Mouse (Mus musculus): Measurements from ENCODE around the gene A4galt. TPM values are rescaled to one million over a fixed set of nuclear protein-coding genes. Genes with fewer than 3 reads are reported as not detected.

A4galt gene
- polyA plus RNA-seq, 1 experiment from 2014 or later, result 4.6 TPM

- Histone ChIP-seq H3K27ac (replicated peaks) (peak overlapping the region; percentile 58), H3K9ac (no peak overlapping the region), H3K9me3 (no peaks in the 10 kb centered on the region), H3K4me2 (no peak overlapping the region), H3K4me1 (replicated peaks) (peaks cover 11% of the 10 kb centered on the region), H3K36me3 (no peaks in the 10 kb centered on the region), H3K27me3 (no peaks in the 10 kb centered on the region), H3K4me3 (no peak overlapping the region)
- 0 out of 2 replicates have a peak, but pooled peaks have one; percentile 38 for ATAC-seq (ENCODE audit: low FRiP score, low read depth)
- WGBS, result 26% methylated on average over 5 of the region's 5 CpGs
Measured at GRCm38 (mm10) chr15:83215322-83216216, 36.0 kb downstream of the A4galt start.

- WGBS, result 18% methylated on average over 11 of the region's 11 CpGs
- Histone ChIP-seq H3K9ac (no peak overlapping the region), H3K27ac (replicated peaks) (no peak overlapping the region), H3K4me2 (peak overlapping the region; percentile 55), H3K27me3 (no peaks in the 10 kb centered on the region), H3K9me3 (no peaks in the 10 kb centered on the region), H3K36me3 (no peaks in the 10 kb centered on the region), H3K4me3 (peak overlapping the region; percentile 23), H3K4me1 (replicated peaks) (peaks cover 5% of the 10 kb centered on the region; the same call in 1 of the 2 replicates)
- ATAC-seq (ENCODE audit: low FRiP score, low read depth), result no peak
Measured at GRCm38 (mm10) chr15:83210229-83210628, 41.3 kb downstream of the A4galt start.

- peaks cover 5% of the 10 kb centered on the region; the same call in 1 of the 2 replicates for H3K4me1 ChIP-seq (replicated peaks)
- H3K9me3 ChIP-seq, result no peaks in the 10 kb centered on the region
- no peak for ATAC-seq (ENCODE audit: low FRiP score, low read depth)
- 16% methylated on average over 10 of the region's 10 CpGs for WGBS
- peak overlapping the region; percentile 23 for H3K4me3 ChIP-seq
- peak overlapping the region; percentile 55 for H3K4me2 ChIP-seq
- no peaks in the 10 kb centered on the region for H3K27me3 ChIP-seq
- no peaks in the 10 kb centered on the region for H3K36me3 ChIP-seq
- H3K27ac ChIP-seq (replicated peaks), result 0 out of 2 replicates have a peak overlapping the region, but pooled peaks have one; percentile 20
- H3K9ac ChIP-seq, result no peak overlapping the region
Measured at GRCm38 (mm10) chr15:83209719-83210118, 41.9 kb downstream of the A4galt start.

- no peak for ATAC-seq (ENCODE audit: low FRiP score, low read depth)
Measured at GRCm38 (mm10) chr15:83209092-83209695, 42.4 kb downstream of the A4galt start.

GRCm38 (mm10) chr15:83204731-83205451 lies 46.7 kb downstream of the A4galt start:
- Histone ChIP-seq H3K36me3 (no peaks in the 10 kb centered on the region), H3K9me3 (no peaks in the 10 kb centered on the region), H3K4me2 (peak overlapping the region; percentile 32; the same call in 1 of the 2 replicates), H3K4me1 (replicated peaks) (peaks cover 3% of the 10 kb centered on the region; the same call in 1 of the 2 replicates), H3K27me3 (no peaks in the 10 kb centered on the region), H3K9ac (no peak overlapping the region), H3K27ac (replicated peaks) (no peak overlapping the region), H3K4me3 (no peak overlapping the region)
- 23% methylated on average over 10 of the region's 10 CpGs for WGBS
- peak; percentile 48; the same call in 1 of the 2 replicates for ATAC-seq (ENCODE audit: low FRiP score, low read depth)

More at GRCm38 (mm10) chr15:83209092-83209695, 42.4 kb downstream of the A4galt start:
- H3K27me3 ChIP-seq, result no peaks in the 10 kb centered on the region
- H3K4me3 ChIP-seq, result peak overlapping the region; percentile 23
- H3K9ac ChIP-seq, result no peak overlapping the region
- WGBS, result 48% methylated on average over 4 of the region's 4 CpGs
- 0 out of 2 replicates have a peak overlapping the region, but pooled peaks have one; percentile 20 for H3K27ac ChIP-seq (replicated peaks)
- H3K36me3 ChIP-seq, result no peaks in the 10 kb centered on the region
- no peaks in the 10 kb centered on the region for H3K9me3 ChIP-seq
- peaks cover 5% of the 10 kb centered on the region; the same call in 1 of the 2 replicates for H3K4me1 ChIP-seq (replicated peaks)
- H3K4me2 ChIP-seq, result peak overlapping the region; percentile 55

GRCm38 (mm10) chr15:83202412-83202811 lies 49.2 kb downstream of the A4galt start:
- 76% methylated on average over 4 of the region's 4 CpGs for WGBS
- no peak overlapping the region for H3K4me2 ChIP-seq
- no peak for ATAC-seq (ENCODE audit: low FRiP score, low read depth)
- H3K9me3 ChIP-seq, result no peaks in the 10 kb centered on the region
- H3K4me3 ChIP-seq, result no peak overlapping the region
- no peak overlapping the region for H3K27ac ChIP-seq (replicated peaks)
- no peaks in the 10 kb centered on the region for H3K36me3 ChIP-seq
- H3K9ac ChIP-seq, result no peak overlapping the region
- no peaks in the 10 kb centered on the region for H3K4me1 ChIP-seq (replicated peaks)
- H3K27me3 ChIP-seq, result no peaks in the 10 kb centered on the region

GRCm38 (mm10) chr15:83193413-83193812 lies 58.2 kb downstream of the A4galt start:
- Histone ChIP-seq H3K4me3 (no peak overlapping the region), H3K9ac (no peak overlapping the region), H3K4me2 (no peak overlapping the region), H3K4me1 (replicated peaks) (no peaks in the 10 kb centered on the region), H3K27ac (replicated peaks) (no peak overlapping the region), H3K27me3 (no peaks in the 10 kb centered on the region), H3K36me3 (no peaks in the 10 kb centered on the region), H3K9me3 (no peaks in the 10 kb centered on the region)
- ATAC-seq (ENCODE audit: low FRiP score, low read depth), result no peak
- WGBS, result 96% methylated on average over 4 of the region's 4 CpGs

- Histone ChIP-seq H3K36me3 (no peaks in the 10 kb centered on the region), H3K4me2 (no peak overlapping the region), H3K27me3 (no peaks in the 10 kb centered on the region), H3K4me3 (no peak overlapping the region), H3K9ac (no peak overlapping the region), H3K27ac (replicated peaks) (no peak overlapping the region), H3K4me1 (replicated peaks) (no peaks in the 10 kb centered on the region), H3K9me3 (no peaks in the 10 kb centered on the region)
- no peak for ATAC-seq (ENCODE audit: low FRiP score, low read depth)
- 81% methylated on average over 5 of the region's 5 CpGs for WGBS
Measured at GRCm38 (mm10) chr15:83182351-83182750, 69.2 kb downstream of the A4galt start.

GRCm38 (mm10) chr15:83181800-83182330 lies 69.7 kb downstream of the A4galt start:
- no peak overlapping the region for H3K4me3 ChIP-seq
- 48% methylated on average over 4 of the region's 4 CpGs for WGBS
- H3K9me3 ChIP-seq, result no peaks in the 10 kb centered on the region
- no peaks in the 10 kb centered on the region for H3K27me3 ChIP-seq
- H3K4me1 ChIP-seq (replicated peaks), result no peaks in the 10 kb centered on the region
- no peak overlapping the region for H3K4me2 ChIP-seq
- no peak overlapping the region for H3K9ac ChIP-seq
- no peaks in the 10 kb centered on the region for H3K36me3 ChIP-seq
- no peak for ATAC-seq (ENCODE audit: low FRiP score, low read depth)
- H3K27ac ChIP-seq (replicated peaks), result no peak overlapping the region

- H3K36me3 ChIP-seq, result no peaks in the 10 kb centered on the region
- no peaks in the 10 kb centered on the region for H3K9me3 ChIP-seq
- 92% methylated on average over 6 of the region's 6 CpGs for WGBS
- no peaks in the 10 kb centered on the region for H3K4me1 ChIP-seq (replicated peaks)
- H3K4me2 ChIP-seq, result no peak overlapping the region
- no peak overlapping the region for H3K4me3 ChIP-seq
- no peak for ATAC-seq (ENCODE audit: low FRiP score, low read depth)
- no peak overlapping the region for H3K9ac ChIP-seq
- no peak overlapping the region for H3K27ac ChIP-seq (replicated peaks)
- H3K27me3 ChIP-seq, result no peaks in the 10 kb centered on the region
Measured at GRCm38 (mm10) chr15:83180004-83180403, 71.6 kb downstream of the A4galt start.

Data from hindbrain, embryonic 15.5 days (tissue).